Mouse (Mus musculus) erythroblast, embryonic 14.5 days (primary cell): ENCODE measurements around the gene 6030468B19Rik.

Source experiments
- GATA1 ChIP-seq: IDR thresholded peaks from 2 replicates; pipeline ENCODE4 v1.6.1; 2012; ENCODE audit warnings: low read length, inconsistent platforms, mixed read lengths
- TAL1 ChIP-seq: IDR thresholded peaks from 3 replicates; pipeline ENCODE4 v1.6.1; 2012; ENCODE audit warnings: low read length, inconsistent platforms, mixed read lengths

DNA sequence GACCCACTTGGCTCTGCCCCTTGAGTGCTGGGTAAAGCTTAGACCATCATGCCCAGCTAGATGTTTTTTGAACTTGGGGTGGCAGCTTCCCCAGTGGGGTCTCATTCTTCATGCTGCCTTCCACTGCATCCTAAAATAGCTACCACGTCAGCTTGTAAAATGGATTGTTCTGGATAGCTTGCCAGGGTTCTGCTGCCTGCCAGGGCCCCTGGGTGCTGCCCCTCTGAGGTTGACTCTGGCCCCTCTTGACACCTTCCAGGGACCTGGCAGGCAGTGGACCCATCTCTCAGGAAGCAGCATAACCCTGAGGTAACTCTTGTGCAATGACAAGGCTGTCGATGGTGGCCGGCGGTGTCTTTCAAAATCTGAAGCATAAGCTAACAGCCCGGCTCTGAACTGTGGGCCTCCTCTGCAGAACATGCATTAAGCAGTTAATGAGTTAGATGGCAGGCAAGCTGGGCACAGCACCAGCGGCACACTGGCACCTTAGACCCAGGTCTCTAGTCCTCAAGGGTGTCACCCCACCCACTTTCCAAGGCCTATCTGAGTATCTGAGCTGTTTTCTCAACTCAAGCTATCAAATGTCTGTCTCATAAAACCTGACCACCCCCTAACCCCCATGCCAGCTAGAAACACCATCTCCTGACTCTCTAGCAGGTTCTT, 17.4 kb downstream of the 6030468B19Rik start:
- TF ChIP-seq TAL1 (no peak), GATA1 (no peak)
